Mouse (Mus musculus) neural tube, embryonic 12.5 days (tissue): ENCODE data around the gene Pp2d1. TPM values are rescaled to one million over a fixed set of nuclear protein-coding genes. Genes with fewer than 3 reads are reported as not detected.
"Not testable (repeated sequence)": the region's sequence is repeated elsewhere in the genome, so short reads cannot be mapped to it uniquely, and the experiment has no call there.

ENCODE experiments used
- ATAC-seq: fragments of 200-750 bp; cut with Nextera tagmentation; 2 replicates; pipeline ENCODE4 v1.8.0; 2017; ENCODE audit warnings: low read depth, mild to moderate bottlenecking, moderate TSS enrichment, moderate library complexity; ENCODE audit not compliant: low FRiP score
- H3K27ac ChIP-seq: fragments of 300-500 bp; sonication (generic); 2 replicates; pipeline ENCODE4 v1.5.1; 2016
- H3K27me3 ChIP-seq: fragments of 300-500 bp; sonication (generic); replicated peaks from 2 replicates; pipeline ENCODE4 v1.6.1; 2016; ENCODE audit warnings: mild to moderate bottlenecking
- H3K36me3 ChIP-seq: fragments of 300-500 bp; sonication (generic); 2 replicates; pipeline ENCODE4 v1.6.1; 2016; ENCODE audit warnings: mild to moderate bottlenecking
- H3K4me1 ChIP-seq: fragments of 300-500 bp; sonication (generic); 2 replicates; pipeline ENCODE4 v1.6.1; 2016
- H3K4me2 ChIP-seq: fragments of 300-500 bp; sonication (generic); replicated peaks from 2 replicates; pipeline ENCODE4 v1.6.1; 2016; ENCODE audit warnings: mild to moderate bottlenecking
- H3K4me3 ChIP-seq: fragments of 300-500 bp; sonication (generic); 2 replicates; pipeline ENCODE4 v1.5.1; 2016
- H3K9ac ChIP-seq: fragments of 300-500 bp; sonication (generic); 2 replicates; pipeline ENCODE4 v1.6.1; 2016; ENCODE audit warnings: mild to moderate bottlenecking
- H3K9me3 ChIP-seq: fragments of 300-500 bp; sonication (generic); 2 replicates; pipeline ENCODE4 v1.6.1; 2016; ENCODE audit warnings: mild to moderate bottlenecking
- WGBS: fragments of 180-500 bp; shearing (Covaris S2); methylation state at CpG from one replicate; pipeline ENCODE4 v1.1.7; 2016; 5-methylcytosine and 5-hydroxymethylcytosine counted together
- polyA plus RNA-seq: library from polyadenylated mRNA; unstranded; fragments of >200 nt; fragmentation: Nextera tagmentation; extraction: Ambion mirVana; gene quantifications from 2 replicates; pipeline ENCODE4 v1.2.1, GENCODE M21; 2016

Gene Pp2d1
- polyA plus RNA-seq, 1 experiment from 2014 or later: 0.30 TPM

DNA sequence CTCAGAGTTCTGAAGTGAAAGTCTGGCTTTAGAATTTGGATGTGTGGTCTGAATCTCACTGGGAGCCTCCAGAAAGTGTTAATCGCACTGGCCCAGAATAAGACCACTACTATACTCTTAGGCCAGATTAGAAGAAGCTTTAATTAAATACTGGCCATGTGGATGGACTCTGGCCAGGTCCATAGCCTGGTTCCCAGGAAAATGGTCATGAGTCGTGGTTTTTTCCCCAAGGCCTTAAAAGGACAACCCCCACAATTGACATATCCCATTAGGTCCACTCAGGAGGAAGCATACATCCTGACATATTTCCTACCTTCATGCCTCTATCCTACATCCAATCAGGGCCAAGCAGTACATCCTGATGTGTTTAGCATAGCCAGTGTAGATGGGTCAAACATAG is 37.9 kb upstream of the Pp2d1 start:
- H3K27ac ChIP-seq: no peak overlapping the region
- no peak for ATAC-seq
- no peaks in the 10 kb centered on the region for H3K27me3 ChIP-seq
- H3K4me1 ChIP-seq: peaks cover 6% of the 10 kb centered on the region; the same call in 1 of the 2 replicates
- H3K36me3 ChIP-seq: no peaks in the 10 kb centered on the region
- H3K4me2 ChIP-seq: no peak overlapping the region
- H3K9ac ChIP-seq: no peak overlapping the region
- H3K9me3 ChIP-seq: no peaks in the 10 kb centered on the region
- no peak overlapping the region for H3K4me3 ChIP-seq
- WGBS: 90% methylated on average over 2 of the region's 2 CpGs

DNA sequence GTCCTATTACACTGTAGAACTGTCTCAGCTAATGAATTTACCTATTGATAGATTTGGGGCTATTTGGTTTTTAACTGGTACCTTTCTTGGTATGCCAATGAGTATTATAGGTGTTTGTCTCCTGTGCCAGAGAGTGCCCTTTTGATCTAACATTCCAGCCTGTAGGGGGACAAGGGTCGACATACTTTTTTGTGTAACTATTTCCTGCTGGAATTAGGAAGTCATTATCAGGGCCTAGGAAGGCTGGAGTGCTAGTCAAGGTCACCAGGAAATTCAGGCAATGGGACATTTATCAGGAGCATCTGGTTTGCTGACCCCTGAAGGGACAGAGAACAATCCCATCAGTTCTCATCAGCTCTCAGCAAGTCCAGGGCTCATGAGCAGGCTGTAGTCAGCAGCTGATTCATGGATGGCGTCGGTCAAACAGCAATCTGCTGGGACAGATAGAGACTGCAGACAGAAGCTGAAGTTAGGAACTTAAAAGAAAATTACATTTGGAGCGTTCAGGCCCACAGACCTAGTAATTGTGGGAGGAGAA is 33.8 kb upstream of the Pp2d1 start:
- H3K27me3 ChIP-seq: no peaks in the 10 kb centered on the region
- H3K4me1 ChIP-seq: peaks cover 16% of the 10 kb centered on the region
- H3K36me3 ChIP-seq: no peaks in the 10 kb centered on the region
- H3K9ac ChIP-seq: no peak overlapping the region
- 66% methylated on average over 4 of the region's 4 CpGs for WGBS
- no peak overlapping the region for H3K4me2 ChIP-seq
- H3K27ac ChIP-seq: no peak overlapping the region
- H3K4me3 ChIP-seq: no peak overlapping the region
- no peaks in the 10 kb centered on the region for H3K9me3 ChIP-seq
- no peak for ATAC-seq

DNA sequence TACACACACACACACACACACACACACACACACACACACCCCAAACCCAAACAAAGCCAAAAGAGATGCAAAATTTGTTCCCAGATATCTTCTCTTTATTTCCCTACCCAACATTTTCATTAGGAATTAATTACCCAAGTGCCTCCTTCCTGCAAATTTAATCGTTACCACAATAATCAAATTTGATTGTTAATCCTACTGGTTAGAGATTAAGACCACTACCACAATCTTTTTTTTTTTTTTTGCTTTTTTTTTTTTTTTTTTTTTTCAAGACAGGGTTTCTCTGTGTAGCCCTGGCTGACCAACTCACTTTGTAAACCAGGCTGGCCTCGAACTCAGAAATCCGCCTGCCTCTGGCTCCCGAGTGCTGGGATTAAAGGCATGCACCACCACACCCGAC is 31.7 kb upstream of the Pp2d1 start:
- H3K9me3 ChIP-seq, ATAC-seq, H3K4me3 ChIP-seq, H3K4me2 ChIP-seq, H3K36me3 ChIP-seq, H3K9ac ChIP-seq, H3K27ac ChIP-seq, H3K27me3 ChIP-seq: not testable (repeated sequence)
- H3K4me1 ChIP-seq: peaks cover 16% of the 10 kb centered on the region
- WGBS: 93% methylated on average over 5 of the region's 5 CpGs

DNA sequence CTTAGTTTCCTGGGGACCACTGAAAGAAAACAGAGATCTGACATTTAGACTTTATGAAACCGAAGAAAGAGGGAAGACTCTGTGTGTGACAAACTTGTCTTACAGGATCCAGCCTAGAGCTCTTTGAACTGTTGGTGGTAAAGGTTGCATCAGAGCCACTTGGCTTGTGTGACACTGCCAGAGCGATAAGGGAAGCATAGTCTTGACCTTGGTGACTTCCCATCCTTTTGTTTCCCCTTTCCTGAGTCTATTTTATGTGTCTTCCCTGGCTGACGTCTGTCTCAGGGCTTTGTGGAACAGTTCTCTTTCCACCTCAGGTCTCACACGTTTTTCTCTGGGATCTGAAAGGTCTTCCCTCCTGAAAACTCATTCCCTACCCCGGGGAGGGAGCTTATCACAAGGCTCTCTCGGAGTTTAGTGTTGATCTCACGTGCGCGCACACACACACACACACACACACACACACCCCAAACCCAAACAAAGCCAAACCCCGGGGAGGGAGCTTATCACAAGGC is 31.2 kb upstream of the Pp2d1 start:
- 50% methylated on average over 10 of the region's 10 CpGs for WGBS
- H3K4me2 ChIP-seq: peak overlapping the region; percentile 48

DNA sequence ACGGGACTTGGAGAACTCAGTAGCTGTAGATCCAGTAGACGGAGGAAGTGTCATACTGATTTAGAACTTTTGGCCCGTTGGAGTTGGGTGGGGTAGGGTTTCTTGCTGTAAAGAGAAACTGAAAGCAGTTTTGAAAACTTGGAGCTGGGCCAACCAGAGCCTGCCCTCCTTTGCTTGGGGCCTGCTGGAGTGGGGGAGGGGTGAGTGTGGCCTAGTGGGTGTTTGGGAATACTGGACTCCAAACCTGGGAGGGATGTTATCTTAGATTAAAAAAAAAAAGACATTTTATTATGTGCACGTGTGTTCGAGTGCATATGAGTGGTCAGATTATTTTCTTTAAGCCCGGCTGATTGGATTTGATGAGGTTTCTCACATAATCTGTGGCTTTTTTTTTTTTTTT is 30.6 kb upstream of the Pp2d1 start:
- no peak for ATAC-seq
- Histone ChIP-seq H3K9me3 (no peaks in the 10 kb centered on the region), H3K27me3 (no peaks in the 10 kb centered on the region), H3K27ac (no peak overlapping the region), H3K4me1 (peaks cover 16% of the 10 kb centered on the region), H3K4me2 (peak overlapping the region; percentile 48), H3K36me3 (no peaks in the 10 kb centered on the region), H3K9ac (no peak overlapping the region), H3K4me3 (no peak overlapping the region)
- WGBS: 50% methylated on average over 6 of the region's 6 CpGs

More for the DNA sequence above, 31.2 kb upstream of the Pp2d1 start:
- no peak overlapping the region for H3K4me3 ChIP-seq
- H3K4me1 ChIP-seq: peaks cover 16% of the 10 kb centered on the region
- no peaks in the 10 kb centered on the region for H3K9me3 ChIP-seq
- no peaks in the 10 kb centered on the region for H3K36me3 ChIP-seq
- no peak overlapping the region for H3K9ac ChIP-seq
- H3K27me3 ChIP-seq: no peaks in the 10 kb centered on the region
- no peak for ATAC-seq
- H3K27ac ChIP-seq: no peak overlapping the region

DNA sequence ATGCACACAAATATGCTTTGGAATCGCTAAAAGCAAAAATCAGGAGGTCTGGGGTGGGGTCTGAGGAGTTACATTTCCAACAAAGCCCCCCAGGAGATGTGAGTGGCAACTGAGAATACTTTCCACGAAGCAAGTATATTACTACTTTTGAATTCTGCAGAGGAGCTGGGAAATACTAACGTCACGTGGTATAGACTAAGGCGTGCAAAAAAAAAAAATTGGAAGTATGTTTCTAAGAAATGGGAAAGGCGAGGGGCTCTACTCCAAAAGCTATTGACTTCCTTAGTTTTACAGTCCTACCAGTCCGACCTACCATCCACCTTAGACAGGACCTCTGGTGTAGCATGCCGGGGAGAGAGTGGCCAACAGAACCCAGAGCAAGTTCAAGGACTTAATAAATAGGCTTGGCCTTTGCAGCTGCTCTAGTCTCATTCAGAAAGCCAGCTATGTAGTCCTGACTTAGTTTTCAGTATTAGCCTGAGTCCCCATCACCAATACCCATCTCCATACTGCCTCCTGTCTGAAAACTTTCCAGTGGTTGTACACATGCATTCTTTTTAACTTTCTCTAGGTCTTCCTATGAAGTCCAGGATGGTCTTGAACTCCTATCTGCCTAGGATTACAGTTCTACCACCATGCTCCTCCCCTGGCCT is 29.6 kb upstream of the Pp2d1 start:
- H3K9ac ChIP-seq: peak overlapping the region; percentile 96
- no peak for ATAC-seq
- 36% methylated on average over 8 of the region's 8 CpGs for WGBS

DNA sequence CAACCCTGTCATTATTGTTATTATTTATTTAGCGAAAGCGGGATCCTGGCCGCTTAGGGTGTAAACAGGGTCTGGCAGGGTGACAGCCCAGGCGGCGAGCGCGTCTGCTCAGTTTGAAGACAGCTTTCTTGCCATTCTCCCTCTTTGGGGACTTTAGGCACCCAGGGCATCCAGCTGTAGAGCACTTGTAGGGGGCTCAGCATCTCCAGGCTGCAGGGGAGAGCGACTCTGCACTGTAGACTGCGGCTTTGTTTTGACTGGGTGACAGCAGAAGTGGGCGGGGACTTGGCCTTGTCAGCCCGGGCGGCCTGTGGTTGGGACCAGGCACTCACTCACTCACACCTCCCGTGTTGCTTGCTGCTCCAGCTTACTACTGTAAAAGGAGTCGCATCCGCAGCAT is 28.9 kb upstream of the Pp2d1 start:
- Histone ChIP-seq H3K27ac (peak overlapping the region; percentile 96; the same call in 1 of the 2 replicates), H3K9ac (peak overlapping the region; percentile 96), H3K27me3 (no peaks in the 10 kb centered on the region), H3K4me3 (peak overlapping the region; percentile 98), H3K4me1 (peaks cover 16% of the 10 kb centered on the region), H3K4me2 (peak overlapping the region; percentile 89), H3K36me3 (no peaks in the 10 kb centered on the region), H3K9me3 (no peaks in the 10 kb centered on the region)
- peak; percentile 88 for ATAC-seq
- under 1% methylated on average over 15 of the region's 15 CpGs for WGBS

More for the DNA sequence above, 29.6 kb upstream of the Pp2d1 start:
- H3K4me2 ChIP-seq: peak overlapping the region; percentile 89
- H3K27me3 ChIP-seq: no peaks in the 10 kb centered on the region
- no peaks in the 10 kb centered on the region for H3K9me3 ChIP-seq
- no peak overlapping the region for H3K27ac ChIP-seq
- no peaks in the 10 kb centered on the region for H3K36me3 ChIP-seq
- H3K4me3 ChIP-seq: peak overlapping the region; percentile 98
- peaks cover 16% of the 10 kb centered on the region for H3K4me1 ChIP-seq

DNA sequence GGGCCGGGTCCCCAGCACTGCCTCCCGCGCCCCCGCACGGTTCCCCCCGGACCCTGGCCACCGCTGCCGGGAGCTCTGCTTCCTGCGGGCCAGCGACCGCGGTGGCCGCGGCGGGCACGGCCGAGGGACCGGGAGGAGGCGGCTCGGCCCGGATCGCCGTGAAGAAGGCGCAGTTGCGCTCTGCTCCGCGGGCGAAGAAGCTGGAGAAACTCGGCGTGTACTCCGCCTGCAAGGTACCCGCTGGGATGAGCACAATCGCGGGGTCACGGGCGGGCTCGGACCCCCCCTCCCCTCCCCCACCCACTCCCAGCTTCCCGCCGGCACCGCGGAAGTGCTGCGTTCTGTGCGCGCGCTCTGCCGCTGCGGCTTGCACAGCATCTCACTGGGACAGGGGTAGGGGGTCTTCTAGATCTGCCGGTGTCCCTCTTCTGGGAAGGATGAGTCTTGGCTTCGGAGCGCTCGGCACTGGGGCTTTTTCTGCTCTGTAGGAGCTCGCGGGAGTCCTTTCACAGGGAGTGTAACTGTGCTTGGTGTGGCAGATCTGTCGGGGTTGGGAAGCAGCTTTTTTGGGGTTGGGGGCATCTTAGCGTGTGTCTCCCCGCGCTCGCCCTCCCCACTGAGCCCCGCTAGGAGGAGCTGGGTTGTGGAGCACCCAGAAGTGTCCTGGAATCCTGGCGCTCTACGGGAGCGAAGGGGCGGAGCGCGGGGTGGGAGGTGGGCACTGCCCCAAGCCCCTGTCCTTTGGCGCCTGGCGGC is 28.3 kb upstream of the Pp2d1 start:
- H3K4me2 ChIP-seq: peak overlapping the region; percentile 89
- H3K9ac ChIP-seq: peak overlapping the region; percentile 96
- WGBS: under 1% methylated on average over 67 of the region's 67 CpGs
- ATAC-seq: peak; percentile 76
- peaks cover 16% of the 10 kb centered on the region for H3K4me1 ChIP-seq
- peak overlapping the region; percentile 96 for H3K27ac ChIP-seq
- no peaks in the 10 kb centered on the region for H3K27me3 ChIP-seq
- H3K9me3 ChIP-seq: no peaks in the 10 kb centered on the region
- H3K4me3 ChIP-seq: peak overlapping the region; percentile 98
- no peaks in the 10 kb centered on the region for H3K36me3 ChIP-seq

DNA sequence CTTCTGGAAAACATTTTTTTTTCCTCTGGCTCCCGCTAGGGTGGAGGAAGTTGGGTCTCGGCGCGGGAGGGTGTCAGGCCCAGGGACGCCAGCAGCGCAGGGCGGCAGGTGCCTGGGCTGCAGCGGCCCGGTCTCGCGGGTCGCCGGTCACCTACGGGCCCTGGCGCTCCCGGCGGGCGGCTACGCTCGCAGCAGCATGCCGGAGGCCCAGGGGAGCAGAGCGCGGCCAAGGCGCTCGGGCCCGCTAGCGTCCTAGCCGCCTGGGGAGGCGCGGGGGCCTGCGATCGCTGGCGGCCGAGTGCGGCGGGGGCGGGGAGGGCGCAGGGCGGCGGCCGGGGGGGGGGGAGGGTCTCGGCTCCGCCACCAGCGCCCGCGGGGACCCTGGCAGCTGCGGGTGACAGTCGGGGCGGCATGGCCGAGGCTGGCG is 27.7 kb upstream of the Pp2d1 start:
- H3K4me3 ChIP-seq: peak overlapping the region; percentile 98
- H3K4me2 ChIP-seq: peak overlapping the region; percentile 89
- no peaks in the 10 kb centered on the region for H3K27me3 ChIP-seq
- peak overlapping the region; percentile 96 for H3K27ac ChIP-seq
- peak; percentile 67 for ATAC-seq
- no peaks in the 10 kb centered on the region for H3K36me3 ChIP-seq
- under 1% methylated on average over 43 of the region's 51 CpGs for WGBS
- no peaks in the 10 kb centered on the region for H3K9me3 ChIP-seq
- H3K9ac ChIP-seq: peak overlapping the region; percentile 96
- H3K4me1 ChIP-seq: peaks cover 16% of the 10 kb centered on the region

DNA sequence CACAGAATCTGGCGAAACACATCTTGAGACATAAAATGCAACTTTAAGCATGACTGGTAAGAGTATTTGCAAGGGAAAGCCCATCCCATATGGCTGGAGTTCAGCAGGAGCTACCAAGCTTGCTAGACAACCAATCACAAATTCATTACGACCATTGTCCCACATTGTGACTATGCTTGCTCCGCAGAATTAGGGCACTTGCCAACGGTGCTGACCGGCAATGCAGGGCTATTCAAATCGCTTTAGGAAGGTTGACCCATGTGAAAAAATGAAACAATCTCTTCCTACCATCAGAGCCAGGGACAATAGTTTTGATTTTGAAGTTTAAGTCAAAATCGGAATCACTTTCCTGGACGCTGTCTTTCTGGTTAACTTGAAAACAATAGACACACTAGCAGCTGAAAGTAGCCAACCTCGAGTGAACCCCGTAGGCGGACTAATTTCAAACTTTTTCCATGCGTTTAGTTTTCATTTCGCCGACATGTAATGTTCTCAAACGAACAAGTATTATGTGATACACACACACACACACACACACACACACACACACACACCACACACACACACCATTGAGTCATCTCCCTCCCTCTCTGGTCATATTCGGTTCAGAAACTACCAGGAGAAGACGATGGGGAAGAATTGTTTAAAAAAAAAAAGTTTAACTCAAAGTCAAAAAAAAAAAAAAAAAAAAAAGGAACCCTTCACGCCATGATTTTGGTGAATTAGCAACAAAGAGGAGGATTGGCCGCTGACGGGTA is 27.1 kb upstream of the Pp2d1 start, which contains the start of gene Kat2b:
Gene Kat2b, plus strand, starts transcription at position 701 of the 758 bp plus-strand sequence.
- Histone ChIP-seq H3K36me3 (no peaks in the 10 kb centered on the region), H3K27ac (peak within 1 kb of the TSS; percentile 96), H3K9me3 (no peaks in the 10 kb centered on the region), H3K4me2 (peak within 1 kb of the TSS; percentile 89), H3K4me3 (peak within 1 kb of the TSS; percentile 98), H3K4me1 (peaks cover 16% of the 10 kb centered on the region), H3K9ac (peak within 1 kb of the TSS; percentile 96), H3K27me3 (no peaks in the 10 kb centered on the region)
- 2% methylated on average over 20 of the region's 20 CpGs for WGBS
- no peak for ATAC-seq

DNA sequence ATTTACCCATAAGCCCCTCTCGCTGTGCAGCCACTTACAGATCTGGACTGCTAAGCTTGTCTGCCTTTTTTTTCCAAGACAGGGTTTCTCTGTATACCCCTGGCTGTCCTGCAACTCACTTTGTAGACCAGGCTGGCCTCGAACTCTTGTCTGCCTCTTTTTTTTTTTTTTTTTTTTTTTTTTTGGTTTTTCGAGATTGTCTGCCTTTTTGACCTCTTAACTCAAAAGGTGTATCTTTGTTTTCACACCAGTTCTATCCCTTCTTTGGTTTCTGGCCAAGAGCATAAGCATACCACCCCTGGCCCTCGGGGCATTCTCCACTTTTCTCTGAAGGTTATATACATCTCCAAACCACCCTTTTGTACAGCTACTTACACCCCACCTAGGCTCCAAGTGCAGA is 25.6 kb upstream of the Pp2d1 start:
- 88% methylated on average over 4 of the region's 4 CpGs for WGBS
- no peaks in the 10 kb centered on the region for H3K27me3 ChIP-seq

More for the DNA sequence above, 25.6 kb upstream of the Pp2d1 start:
- peaks cover 15% of the 10 kb centered on the region for H3K4me1 ChIP-seq
- H3K27ac ChIP-seq: no peak overlapping the region
- H3K9ac ChIP-seq: no peak overlapping the region
- no peaks in the 10 kb centered on the region for H3K36me3 ChIP-seq
- no peak for ATAC-seq
- H3K9me3 ChIP-seq: no peaks in the 10 kb centered on the region
- H3K4me3 ChIP-seq: no peak overlapping the region
- H3K4me2 ChIP-seq: no peak overlapping the region
